Mouse (Mus musculus): ENCODE measurements around the gene Cmss1. TPM values are rescaled to one million over a fixed set of nuclear protein-coding genes. Genes with fewer than 3 reads are reported as not detected.
A peak's percentile ranks its signal among the peaks of the same experiment; 100 is the strongest.

Cmss1 gene
- polyA plus RNA-seq, 1 experiment from 2014 or later, result 52.5 TPM

- peak; percentile 61; the same call in 1 of the 2 replicates for ATAC-seq (replicated peaks; ENCODE audit: low FRiP score)
- H3K4me1 ChIP-seq (replicated peaks; ENCODE audit: control insufficient read depth, insufficient read depth, low read length), result no peaks in the 10 kb centered on the region
- no peak for DNase-seq (ENCODE audit: low spot score)
- no peaks in the 10 kb centered on the region for H3K36me3 ChIP-seq (ENCODE audit: control insufficient read depth, insufficient read depth, low read length)
- no peak overlapping the region for H3K27ac ChIP-seq (ENCODE audit: low read depth, low read length)
- H3K9ac ChIP-seq (ENCODE audit: low read length), result no peak overlapping the region
- H3K4me3 ChIP-seq (ENCODE audit: low read depth, low read length), result no peak overlapping the region
- H3K27me3 ChIP-seq (ENCODE audit: control insufficient read depth, insufficient read depth, low read length), result no peaks in the 10 kb centered on the region
- 43% methylated on average over 7 of the region's 7 CpGs for WGBS
- no peak overlapping the region for H3K4me2 ChIP-seq (ENCODE audit: low read depth, low read length, severe bottlenecking)
- H3K9me3 ChIP-seq (ENCODE audit: control insufficient read depth, low read length), result no peaks in the 10 kb centered on the region
These were observed 13.1 kb downstream of the Cmss1 start for GRCm38 (mm10) chr16:57593422-57594157.

- Histone ChIP-seq H3K4me2 (ENCODE audit: low read depth, low read length, severe bottlenecking) (no peak overlapping the region), H3K27ac (ENCODE audit: low read depth, low read length) (no peak overlapping the region), H3K27me3 (ENCODE audit: control insufficient read depth, insufficient read depth, low read length) (no peaks in the 10 kb centered on the region), H3K4me1 (replicated peaks; ENCODE audit: control insufficient read depth, insufficient read depth, low read length) (no peaks in the 10 kb centered on the region), H3K4me3 (ENCODE audit: low read depth, low read length) (no peak overlapping the region), H3K36me3 (ENCODE audit: control insufficient read depth, insufficient read depth, low read length) (no peaks in the 10 kb centered on the region), H3K9ac (ENCODE audit: low read length) (no peak overlapping the region), H3K9me3 (ENCODE audit: control insufficient read depth, low read length) (no peaks in the 10 kb centered on the region)
- ATAC-seq (replicated peaks; ENCODE audit: low FRiP score) (no peak), DNase-seq (ENCODE audit: low spot score) (no peak)
- WGBS, result 68% methylated on average over 3 of the region's 3 CpGs
These were observed 21.5 kb downstream of the Cmss1 start for GRCm38 (mm10) chr16:57585201-57585600.

- 87% methylated on average over 2 of the region's 2 CpGs for WGBS
- H3K27me3 ChIP-seq (ENCODE audit: control insufficient read depth, insufficient read depth, low read length), result no peaks in the 10 kb centered on the region
- H3K9ac ChIP-seq (ENCODE audit: low read length), result no peak overlapping the region
- H3K9me3 ChIP-seq (ENCODE audit: control insufficient read depth, low read length), result no peaks in the 10 kb centered on the region
- DNase-seq (ENCODE audit: low spot score), result no peak
- H3K4me2 ChIP-seq (ENCODE audit: low read depth, low read length, severe bottlenecking), result no peak overlapping the region
- no peaks in the 10 kb centered on the region for H3K36me3 ChIP-seq (ENCODE audit: control insufficient read depth, insufficient read depth, low read length)
- ATAC-seq (replicated peaks; ENCODE audit: low FRiP score), result no peak
- no peaks in the 10 kb centered on the region for H3K4me1 ChIP-seq (replicated peaks; ENCODE audit: control insufficient read depth, insufficient read depth, low read length)
- H3K4me3 ChIP-seq (ENCODE audit: low read depth, low read length), result no peak overlapping the region
- no peak overlapping the region for H3K27ac ChIP-seq (ENCODE audit: low read depth, low read length)
These were observed 24.7 kb downstream of the Cmss1 start for GRCm38 (mm10) chr16:57582008-57582407.

- no peak overlapping the region for H3K4me3 ChIP-seq (ENCODE audit: low read depth, low read length)
- no peaks in the 10 kb centered on the region for H3K36me3 ChIP-seq (ENCODE audit: control insufficient read depth, insufficient read depth, low read length)
- H3K9ac ChIP-seq (ENCODE audit: low read length), result no peak overlapping the region
- H3K27ac ChIP-seq (ENCODE audit: low read depth, low read length), result no peak overlapping the region
- no peak overlapping the region for H3K4me2 ChIP-seq (ENCODE audit: low read depth, low read length, severe bottlenecking)
- ATAC-seq (replicated peaks; ENCODE audit: low FRiP score) (no peak), DNase-seq (ENCODE audit: low spot score) (no peak)
- 86% methylated on average over 7 of the region's 7 CpGs for WGBS
- no peaks in the 10 kb centered on the region for H3K27me3 ChIP-seq (ENCODE audit: control insufficient read depth, insufficient read depth, low read length)
- H3K9me3 ChIP-seq (ENCODE audit: control insufficient read depth, low read length), result no peaks in the 10 kb centered on the region
- H3K4me1 ChIP-seq (replicated peaks; ENCODE audit: control insufficient read depth, insufficient read depth, low read length), result no peaks in the 10 kb centered on the region
These were observed 26.6 kb downstream of the Cmss1 start for GRCm38 (mm10) chr16:57580041-57580440.

GRCm38 (mm10) chr16:57577519-57577918, 29.1 kb downstream of the Cmss1 start:
- no peak for DNase-seq (ENCODE audit: low spot score)
- no peak overlapping the region for H3K4me3 ChIP-seq (ENCODE audit: low read depth, low read length)
- H3K9me3 ChIP-seq (ENCODE audit: control insufficient read depth, low read length), result no peaks in the 10 kb centered on the region
- H3K4me2 ChIP-seq (ENCODE audit: low read depth, low read length, severe bottlenecking), result no peak overlapping the region
- WGBS, result 90% methylated on average over 1 of the region's 1 CpGs
- ATAC-seq (replicated peaks; ENCODE audit: low FRiP score), result no peak
- no peak overlapping the region for H3K9ac ChIP-seq (ENCODE audit: low read length)
- no peak overlapping the region for H3K27ac ChIP-seq (ENCODE audit: low read depth, low read length)
- no peaks in the 10 kb centered on the region for H3K27me3 ChIP-seq (ENCODE audit: control insufficient read depth, insufficient read depth, low read length)
- H3K36me3 ChIP-seq (ENCODE audit: control insufficient read depth, insufficient read depth, low read length), result no peaks in the 10 kb centered on the region
- no peaks in the 10 kb centered on the region for H3K4me1 ChIP-seq (replicated peaks; ENCODE audit: control insufficient read depth, insufficient read depth, low read length)

- 80% methylated on average over 1 of the region's 1 CpGs for WGBS
- Histone ChIP-seq H3K9ac (ENCODE audit: low read length) (no peak overlapping the region), H3K36me3 (ENCODE audit: control insufficient read depth, insufficient read depth, low read length) (no peaks in the 10 kb centered on the region; the same call in 1 of the 2 replicates), H3K27me3 (ENCODE audit: control insufficient read depth, insufficient read depth, low read length) (no peaks in the 10 kb centered on the region), H3K4me3 (ENCODE audit: low read depth, low read length) (no peak overlapping the region), H3K4me1 (replicated peaks; ENCODE audit: control insufficient read depth, insufficient read depth, low read length) (no peaks in the 10 kb centered on the region), H3K27ac (ENCODE audit: low read depth, low read length) (no peak overlapping the region), H3K9me3 (ENCODE audit: control insufficient read depth, low read length) (no peaks in the 10 kb centered on the region), H3K4me2 (ENCODE audit: low read depth, low read length, severe bottlenecking) (no peak overlapping the region)
- ATAC-seq (replicated peaks; ENCODE audit: low FRiP score) (peak; percentile 61), DNase-seq (ENCODE audit: low spot score) (no peak)
These were observed 30.8 kb downstream of the Cmss1 start for GRCm38 (mm10) chr16:57575764-57576388.

GRCm38 (mm10) chr16:57573831-57574230, 32.8 kb downstream of the Cmss1 start:
- DNase-seq (ENCODE audit: low spot score), result no peak
- Histone ChIP-seq H3K27me3 (ENCODE audit: control insufficient read depth, insufficient read depth, low read length) (no peaks in the 10 kb centered on the region), H3K4me3 (ENCODE audit: low read depth, low read length) (no peak overlapping the region), H3K9ac (ENCODE audit: low read length) (no peak overlapping the region), H3K4me2 (ENCODE audit: low read depth, low read length, severe bottlenecking) (no peak overlapping the region), H3K4me1 (replicated peaks; ENCODE audit: control insufficient read depth, insufficient read depth, low read length) (no peaks in the 10 kb centered on the region), H3K36me3 (ENCODE audit: control insufficient read depth, insufficient read depth, low read length) (no peaks in the 10 kb centered on the region; the same call in 1 of the 2 replicates), H3K27ac (ENCODE audit: low read depth, low read length) (no peak overlapping the region), H3K9me3 (ENCODE audit: control insufficient read depth, low read length) (no peaks in the 10 kb centered on the region)
- no peak for ATAC-seq (replicated peaks; ENCODE audit: low FRiP score)
- 93% methylated on average over 1 of the region's 1 CpGs for WGBS

- ATAC-seq (replicated peaks; ENCODE audit: low FRiP score) (no peak), DNase-seq (ENCODE audit: low spot score) (no peak)
- 87% methylated on average over 5 of the region's 5 CpGs for whole genome bisulfite sequencing
- no peak overlapping the region for H3K27ac ChIP-seq (ENCODE audit: low read depth, low read length)
- H3K27me3 ChIP-seq (ENCODE audit: control insufficient read depth, insufficient read depth, low read length), result no peaks in the 10 kb centered on the region
- no peak overlapping the region for H3K4me2 ChIP-seq (ENCODE audit: low read depth, low read length, severe bottlenecking)
- no peaks in the 10 kb centered on the region; the same call in 1 of the 2 replicates for H3K36me3 ChIP-seq (ENCODE audit: control insufficient read depth, insufficient read depth, low read length)
- no peak overlapping the region for H3K4me3 ChIP-seq (ENCODE audit: low read depth, low read length)
- H3K4me1 ChIP-seq (replicated peaks; ENCODE audit: control insufficient read depth, insufficient read depth, low read length), result no peaks in the 10 kb centered on the region
- no peaks in the 10 kb centered on the region for H3K9me3 ChIP-seq (ENCODE audit: control insufficient read depth, low read length)
- H3K9ac ChIP-seq (ENCODE audit: low read length), result no peak overlapping the region
These were observed 35.8 kb downstream of the Cmss1 start for GRCm38 (mm10) chr16:57570789-57571311.

Measured in forebrain, embryonic 11.5 days (tissue).